Mouse (Mus musculus): ENCODE measurements at regions not wholly inside any gene's neighbourhood (a gene's known extent, or its start where the extent isn't known, plus 50 kb on each side); places are given as distances from the start of the nearest gene placed in this dataset.

DNA sequence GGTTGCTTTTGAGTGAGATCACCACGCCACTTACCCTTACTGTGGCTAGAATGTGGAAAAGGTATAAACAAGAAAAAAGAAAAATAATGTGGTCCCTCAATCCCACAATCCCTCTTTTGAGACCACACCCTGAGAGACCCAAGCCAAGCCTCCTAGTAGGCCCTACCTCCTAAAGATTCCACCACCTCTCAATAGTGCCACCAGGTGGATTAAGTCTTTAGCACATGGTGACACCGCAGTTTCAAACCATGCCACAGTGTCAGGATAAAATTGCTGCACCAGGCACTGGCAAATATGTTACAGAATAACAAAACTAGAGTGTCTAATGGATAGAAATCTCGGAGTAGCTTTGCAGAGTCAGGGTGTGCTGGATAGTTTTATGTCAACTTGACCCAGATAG is 94.7 kb upstream of the 1500015O10Rik start:
- TF ChIP-seq POLR2A (IDR thresholded peaks at IDR 0.05; ENCODE audit: extremely low read depth, insufficient read depth, low read length) (no peak), CTCF (IDR thresholded peaks at IDR 0.05; ENCODE audit: extremely low read depth, insufficient read depth, low read length) (peak; percentile 50)
